Mouse (Mus musculus): ENCODE measurements around the gene Zic1. TPM values are rescaled to one million over a fixed set of nuclear protein-coding genes. Genes with fewer than 3 reads are reported as not detected.

Gene Zic1
- not detected for total RNA-seq (2021)

DNA sequence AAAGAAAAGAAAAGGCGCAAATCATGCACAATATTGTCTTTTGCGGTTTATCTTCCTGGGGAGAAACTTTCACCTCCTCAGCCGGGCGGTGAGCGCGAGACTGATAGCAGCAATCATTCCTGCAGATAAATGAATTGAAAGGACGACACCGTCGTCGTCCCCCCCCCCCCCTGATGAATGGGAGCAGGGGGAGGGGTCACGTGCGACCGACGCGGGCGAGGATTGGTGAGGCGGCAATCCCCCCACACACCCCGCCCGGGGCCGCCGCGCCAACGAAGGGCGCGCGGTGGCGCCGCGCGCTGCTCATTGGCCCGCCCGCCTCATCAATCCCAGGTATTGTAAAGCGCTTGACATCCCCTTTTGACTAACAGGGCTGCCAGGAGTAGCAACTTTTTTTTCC lies at the start of gene Zic1:
Gene Zic1, minus strand, starts transcription at position 147 of the 400 bp plus-strand sequence.
- no peak for DNase-seq

DNA sequence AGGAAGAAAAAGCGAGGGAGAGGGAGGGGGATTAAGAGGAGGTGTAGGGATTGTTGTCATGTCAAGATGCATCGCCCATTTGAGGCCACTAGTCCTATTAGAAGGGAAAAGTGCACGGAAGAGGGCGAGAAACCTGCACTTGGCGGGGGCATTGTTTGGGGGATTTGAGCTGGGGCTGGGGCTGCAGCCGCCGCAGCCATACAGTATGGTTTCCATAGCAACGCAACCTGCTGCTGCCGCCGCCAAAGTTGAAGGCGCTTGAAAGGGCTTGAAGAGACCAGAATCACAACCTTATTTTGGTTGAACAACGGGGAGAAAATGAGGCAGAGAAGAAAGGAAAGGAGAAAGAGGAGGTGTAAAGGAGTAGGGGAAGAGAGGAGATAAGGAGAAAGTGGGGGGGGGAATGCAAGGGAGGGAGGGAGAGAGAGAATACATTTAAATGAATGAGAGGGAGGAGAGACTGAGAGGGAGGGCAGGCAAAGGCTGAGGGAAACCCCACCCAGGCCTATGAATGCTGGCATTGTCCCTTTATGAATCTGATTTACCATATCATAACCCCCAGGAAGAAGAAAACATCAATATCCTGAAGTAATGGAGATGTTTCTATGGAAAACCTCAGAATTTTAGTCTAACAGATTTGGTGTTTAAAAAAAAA lies 48.5 kb upstream of the Zic1 start:
- DNase-seq = no peak

DNA sequence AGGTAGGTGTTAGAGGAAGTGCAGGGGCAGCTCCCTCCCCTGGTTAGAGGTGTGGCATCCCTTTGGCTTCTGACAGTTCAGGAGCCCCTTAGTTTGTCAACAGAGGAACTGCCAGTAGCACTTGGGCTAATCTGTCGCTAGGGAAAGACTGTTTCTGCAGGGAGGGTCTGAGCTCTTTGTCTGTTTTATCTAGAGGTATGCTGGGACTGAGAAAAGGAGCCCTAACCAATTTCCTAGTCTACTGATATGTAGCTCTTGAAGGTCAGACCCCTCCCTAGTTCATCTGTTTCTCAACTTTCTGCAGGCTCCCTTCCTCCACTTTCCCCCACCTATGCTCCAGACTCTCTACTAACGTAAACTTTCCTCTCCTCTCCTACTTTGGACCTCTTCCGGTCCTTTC lies 44.2 kb upstream of the Zic1 start:
- no peak for DNase-seq

DNA sequence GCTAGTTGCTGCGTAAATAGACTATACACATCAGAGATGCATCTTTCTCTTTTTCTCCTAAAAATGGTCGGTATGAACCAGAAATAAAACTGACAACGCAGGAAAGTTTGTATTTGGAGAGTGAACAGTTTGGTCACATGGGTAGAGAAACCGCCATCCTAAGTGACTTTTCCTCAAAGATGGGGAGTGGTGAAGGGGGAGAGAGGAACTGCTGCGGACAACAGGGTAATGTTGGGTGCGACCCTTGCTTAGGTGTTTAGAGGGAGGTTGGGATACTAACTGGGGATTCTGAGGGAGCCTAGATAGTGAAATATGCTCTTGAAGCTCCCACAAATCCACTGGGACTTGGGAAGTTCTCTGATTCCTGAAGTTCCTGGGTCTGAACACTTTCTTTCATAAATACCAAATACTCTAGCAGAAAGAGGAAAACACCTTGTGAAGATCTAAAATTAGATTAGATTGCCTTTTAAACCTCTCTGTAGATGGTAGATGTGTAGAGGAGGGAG lies 40.7 kb upstream of the Zic1 start:
- DNase-seq = no peak

DNA sequence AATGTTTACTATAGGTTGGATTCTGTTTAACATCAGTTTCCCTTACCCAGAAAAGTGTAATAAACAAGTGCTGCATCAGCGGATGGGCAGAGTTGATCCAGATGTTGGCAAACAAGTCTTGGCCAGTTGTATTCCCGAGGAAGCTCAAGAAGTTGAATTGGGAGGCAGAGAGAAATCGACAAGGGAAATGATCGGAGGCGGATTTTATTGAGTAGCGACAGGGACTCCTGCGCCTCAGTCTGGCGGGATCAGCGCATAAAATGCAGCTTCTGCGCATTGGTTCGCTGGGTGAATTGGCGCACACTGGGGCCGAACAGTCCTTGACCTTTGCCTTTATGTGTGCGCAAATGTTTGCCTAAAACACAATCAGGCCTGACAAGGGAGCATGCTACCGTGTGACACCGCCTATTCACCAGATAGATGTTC lies 40.2 kb upstream of the Zic1 start:
- no peak for DNase-seq

DNA sequence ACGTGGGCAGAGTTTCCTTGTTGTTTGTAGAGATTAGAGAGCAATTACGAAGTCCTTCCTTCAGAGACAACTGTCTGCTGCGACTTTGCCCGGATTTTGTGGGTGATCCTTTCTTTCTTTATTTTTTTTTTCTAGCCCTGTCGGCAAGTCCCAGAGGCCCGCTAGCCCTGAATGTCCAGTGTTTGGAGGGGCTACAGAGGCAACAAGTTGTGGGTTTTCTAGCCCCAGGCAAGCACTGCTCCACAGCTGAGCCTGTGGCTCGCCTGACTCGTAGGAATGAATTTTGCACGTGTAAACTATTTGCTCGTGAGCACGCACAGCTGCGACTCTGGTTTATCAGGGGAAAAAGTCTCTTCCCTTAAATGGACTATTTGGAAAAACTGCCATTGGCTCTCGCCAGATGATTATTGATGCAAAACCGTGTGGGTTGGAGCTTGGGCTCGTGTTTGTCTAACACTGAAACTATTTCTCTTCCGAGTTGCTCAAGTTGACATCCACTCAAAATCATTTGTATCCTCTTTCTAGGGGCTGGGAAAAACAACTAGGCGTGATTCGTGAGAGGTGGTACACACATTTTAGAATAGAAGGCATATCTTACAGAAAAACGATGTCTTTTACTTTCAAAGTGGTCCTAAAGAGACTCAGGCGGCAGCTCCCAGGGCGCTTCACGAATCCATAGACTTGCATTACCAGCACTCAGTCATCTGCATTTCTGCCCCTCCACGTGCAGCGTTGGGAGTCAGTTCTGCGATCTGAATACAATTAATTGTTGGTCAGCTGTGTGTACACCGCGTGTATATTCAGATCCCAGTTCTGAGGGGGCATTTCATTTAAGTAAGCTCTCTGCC lies 39.5 kb upstream of the Zic1 start:
- no peak for DNase-seq

DNA sequence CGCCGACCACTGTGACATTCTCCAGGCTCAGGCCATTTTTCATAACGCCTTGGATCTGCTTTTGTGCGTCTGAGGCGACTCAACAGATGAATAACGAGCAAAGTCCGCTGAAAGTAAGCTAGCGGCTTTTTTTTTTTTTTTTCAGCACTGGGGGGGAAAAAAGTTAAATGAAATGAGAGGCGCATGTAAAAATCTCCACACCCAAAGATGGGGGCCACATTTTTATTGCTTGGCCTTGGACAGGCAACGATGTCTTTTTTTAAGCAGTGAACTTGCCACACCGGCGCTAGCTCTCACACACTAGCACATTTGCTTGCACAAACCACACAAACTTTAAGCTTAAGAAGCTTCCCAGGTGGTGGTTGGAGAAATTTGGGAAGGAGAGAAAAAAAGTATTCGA lies 38.6 kb upstream of the Zic1 start:
- DNase-seq = no peak

DNA sequence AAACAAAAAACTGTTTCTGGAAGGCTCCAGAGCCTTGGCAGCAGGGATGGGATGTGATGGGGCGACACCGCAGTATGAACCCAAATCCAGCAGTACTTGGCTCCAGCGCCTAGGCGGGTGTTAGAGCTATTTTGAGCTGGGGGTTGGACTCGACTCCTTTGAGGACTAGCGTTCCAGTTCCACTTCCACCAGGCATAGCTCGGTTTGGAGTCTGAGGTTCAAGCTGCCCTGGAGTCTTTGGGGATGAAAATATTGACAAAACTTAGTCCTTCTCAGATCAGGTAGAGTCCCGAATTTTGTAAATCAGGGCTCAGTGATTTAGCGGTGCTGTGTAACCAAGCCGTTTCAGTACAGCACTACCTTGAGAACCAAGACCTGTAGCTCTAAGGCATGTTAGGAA lies 35.9 kb upstream of the Zic1 start:
- no peak for DNase-seq

DNA sequence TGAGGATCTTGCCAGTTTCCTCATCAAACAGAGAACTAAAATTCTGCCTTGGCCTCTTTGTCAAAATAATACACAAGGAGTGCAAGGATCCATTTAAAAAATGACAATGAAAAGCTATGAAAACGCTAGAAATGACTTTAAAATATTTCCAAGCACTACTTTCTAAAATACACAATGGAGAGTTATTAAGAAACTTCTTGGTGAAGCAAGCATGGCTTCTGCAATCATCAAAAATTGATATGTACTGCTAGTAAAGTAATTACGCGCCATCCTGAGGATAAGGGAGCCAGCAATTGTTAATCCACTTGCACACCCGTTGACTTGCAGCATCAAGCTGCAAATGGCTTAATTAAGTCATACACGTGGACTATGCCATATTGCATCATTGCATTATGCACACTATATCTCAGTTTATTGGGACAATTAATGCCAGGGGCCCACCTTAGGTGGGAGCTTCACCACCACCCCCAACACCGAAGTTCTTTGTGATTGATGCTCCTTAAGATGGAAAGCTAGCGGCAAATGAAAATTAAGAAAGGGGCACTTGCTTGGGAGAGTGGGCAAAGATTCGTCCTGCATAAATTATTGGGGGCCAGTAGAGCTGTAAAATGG lies 35.0 kb upstream of the Zic1 start:
- DNase-seq = no peak

DNA sequence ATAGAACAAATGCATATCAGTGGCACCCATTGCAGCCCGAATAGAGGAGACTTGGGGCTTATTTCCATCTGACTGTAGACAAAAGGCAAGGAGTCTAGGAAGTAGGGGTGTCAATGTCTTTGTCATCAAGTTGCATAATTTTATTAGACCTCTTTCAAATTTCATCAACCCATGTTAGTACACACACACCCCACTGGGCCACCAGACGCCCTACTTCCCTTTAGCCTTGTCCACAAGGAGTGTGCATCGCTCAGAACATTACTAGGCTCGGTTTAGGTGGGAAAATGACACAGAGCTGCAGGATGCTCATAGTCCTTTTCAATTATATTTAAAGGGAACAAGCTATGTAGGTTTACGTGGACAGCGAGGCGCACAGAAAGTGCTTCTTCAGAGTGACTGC lies 34.4 kb upstream of the Zic1 start:
- DNase-seq = no peak

DNA sequence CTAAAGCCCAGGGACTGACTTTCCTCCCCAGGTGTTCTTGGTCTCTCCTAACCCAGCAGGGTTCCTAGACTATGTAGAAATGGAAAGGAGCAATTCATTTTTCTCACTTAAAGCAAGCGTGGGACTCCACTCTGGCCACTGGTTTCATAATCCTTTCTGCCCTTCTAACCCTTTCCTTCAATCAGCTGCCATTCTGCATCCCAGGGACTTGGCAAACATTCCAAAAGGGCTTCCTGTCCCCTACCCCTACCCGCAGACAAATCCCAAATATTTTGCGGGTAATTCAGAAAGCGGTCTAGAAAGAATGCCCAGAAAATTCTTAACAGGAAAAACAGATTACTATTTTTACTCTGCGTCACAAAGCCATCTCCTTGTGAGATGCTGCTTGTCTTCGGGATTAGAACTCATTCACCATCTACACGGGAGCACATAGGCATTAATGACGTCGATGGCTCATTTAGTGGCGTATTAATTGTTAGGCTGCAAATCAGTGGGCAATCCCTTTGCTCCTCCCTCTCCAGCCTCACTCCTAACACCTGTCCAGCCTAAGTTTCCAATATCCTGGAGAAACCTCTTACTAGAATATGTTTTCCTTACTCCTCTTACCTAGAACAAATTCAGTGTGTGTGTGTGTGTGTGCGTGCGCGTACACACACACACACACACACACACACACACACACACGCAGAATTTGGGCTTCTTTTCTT lies 29.6 kb upstream of the Zic1 start:
- DNase-seq = no peak

DNA sequence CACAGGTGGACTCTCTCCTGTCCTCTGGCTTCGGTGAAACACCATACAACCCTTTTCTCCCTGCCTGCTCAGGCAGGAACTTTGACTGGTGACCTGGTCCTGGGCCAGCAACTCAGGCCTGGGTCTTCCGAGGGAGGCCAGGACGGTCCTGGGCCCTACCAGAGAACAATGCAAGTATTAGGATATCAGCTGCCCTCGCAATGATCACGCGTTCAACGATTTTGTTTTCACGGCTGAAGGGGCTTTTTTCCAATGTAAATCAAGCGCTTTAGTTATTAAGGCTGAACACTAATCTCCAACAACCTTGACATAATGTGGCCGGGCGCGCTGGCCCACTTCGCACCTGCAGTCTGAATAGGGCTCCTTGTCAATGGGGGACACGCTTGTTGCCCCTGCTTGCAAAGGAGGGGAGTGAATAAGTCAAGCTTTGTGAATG lies 28.6 kb upstream of the Zic1 start:
- no peak for DNase-seq

DNA sequence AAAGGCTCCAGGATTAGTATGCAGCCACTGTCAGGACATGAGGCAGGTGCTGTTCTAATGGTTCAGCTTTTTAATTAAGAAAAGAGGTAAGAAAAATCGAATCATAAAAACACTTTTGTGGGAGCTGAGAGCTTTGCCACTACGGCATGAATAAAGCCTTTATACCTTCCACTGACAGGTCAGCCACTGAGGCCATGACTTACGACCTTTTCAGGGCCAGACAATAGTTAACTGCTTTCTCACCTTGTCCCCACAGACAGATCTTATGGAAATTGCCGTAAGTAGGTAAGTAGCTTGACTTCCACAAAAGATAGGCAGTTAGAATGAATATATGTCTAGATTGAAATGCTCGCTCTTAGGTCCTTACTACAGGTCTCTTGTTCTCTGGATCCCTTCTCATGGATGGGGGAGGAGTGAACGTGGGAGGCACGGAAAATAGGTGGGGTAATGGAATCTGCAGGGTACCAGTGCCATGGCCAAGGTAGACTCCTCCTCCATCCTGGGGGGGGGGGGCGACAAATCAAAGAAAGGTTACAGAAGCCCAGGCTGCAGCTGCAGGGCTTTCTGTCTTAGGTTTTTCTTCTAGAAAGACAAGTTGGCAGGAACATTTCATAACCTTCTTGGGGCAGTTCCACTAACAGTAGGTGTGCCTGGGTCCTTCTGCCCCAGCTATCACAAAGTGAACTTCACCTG lies 27.9 kb upstream of the Zic1 start:
- DNase-seq = no peak

DNA sequence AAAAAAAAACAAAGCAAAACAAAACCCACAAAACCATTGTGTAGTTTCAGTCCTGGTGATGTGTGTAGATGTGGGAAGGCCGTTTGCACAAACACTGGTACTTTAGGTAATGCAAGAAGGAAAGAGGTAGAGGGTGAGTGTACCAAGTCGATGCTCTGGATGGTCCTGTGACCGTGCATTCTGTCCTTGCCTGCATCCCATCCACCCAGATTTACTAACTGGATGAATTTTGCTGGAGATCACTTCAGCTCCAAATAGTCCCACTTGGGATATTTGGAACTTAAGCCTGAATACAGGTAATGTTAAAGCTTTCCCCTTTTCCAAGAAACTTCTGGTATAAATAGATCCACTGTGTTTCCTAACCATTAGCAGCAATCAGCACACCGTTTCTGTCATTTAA lies 22.6 kb upstream of the Zic1 start:
- no peak for DNase-seq

DNA sequence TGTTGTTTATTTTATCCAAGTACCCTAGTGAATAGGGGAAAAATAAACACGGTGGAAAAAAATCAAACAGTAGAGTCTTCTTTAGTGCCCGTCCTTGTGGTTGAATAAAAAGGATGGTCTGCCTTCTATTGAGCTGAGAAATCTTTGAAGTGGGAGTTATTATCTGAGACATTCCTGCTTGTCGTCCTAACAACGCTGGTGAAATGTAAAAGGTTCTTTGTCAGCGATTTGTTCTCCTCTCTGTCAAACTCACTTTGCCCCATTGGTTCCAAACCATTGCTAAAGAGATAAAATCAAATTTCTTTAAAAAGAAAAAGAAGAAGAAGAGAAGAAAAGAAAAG lies 22.1 kb upstream of the Zic1 start:
- DNase-seq = no peak

DNA sequence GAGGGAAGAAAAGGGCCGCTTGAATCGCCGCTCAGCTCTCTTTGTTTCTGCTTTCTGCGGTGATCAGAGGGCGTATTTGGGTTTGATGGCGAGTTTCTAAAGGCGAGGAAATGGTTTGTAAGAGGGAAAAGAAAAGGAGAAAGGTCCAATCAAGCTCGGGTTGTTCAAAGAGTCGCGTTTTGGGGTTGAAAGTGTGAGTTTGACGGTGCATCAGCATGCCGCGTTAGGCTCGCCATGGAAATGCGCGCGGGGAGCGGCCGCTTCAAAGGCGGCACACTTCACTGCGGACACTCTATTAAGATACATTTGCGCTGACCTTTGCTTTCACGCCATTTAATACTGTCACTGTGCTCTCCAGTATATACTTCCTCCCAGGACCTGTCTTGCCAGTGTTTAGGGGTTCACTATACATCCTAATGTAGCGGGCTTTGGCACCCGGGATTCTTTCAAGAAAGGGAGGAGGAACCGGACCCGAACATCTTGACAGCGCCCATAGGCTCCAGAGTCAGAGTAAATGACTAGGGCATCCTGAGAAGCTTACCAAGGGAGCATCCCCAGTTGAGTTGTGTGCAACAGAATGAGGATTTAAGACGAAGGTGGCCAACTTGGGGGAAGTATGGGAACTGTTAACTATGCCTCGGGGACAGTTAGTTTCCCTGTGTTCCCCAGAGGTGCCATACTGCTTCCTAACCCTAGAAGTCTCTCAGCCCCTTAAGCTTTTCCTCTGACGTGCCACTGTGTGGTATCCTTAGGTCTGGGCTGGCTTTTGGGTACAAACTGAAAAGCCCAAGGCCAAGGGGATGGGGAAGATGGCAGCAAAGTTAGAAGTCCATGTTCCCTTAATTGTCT lies 21.5 kb upstream of the Zic1 start:
- no peak for DNase-seq

DNA sequence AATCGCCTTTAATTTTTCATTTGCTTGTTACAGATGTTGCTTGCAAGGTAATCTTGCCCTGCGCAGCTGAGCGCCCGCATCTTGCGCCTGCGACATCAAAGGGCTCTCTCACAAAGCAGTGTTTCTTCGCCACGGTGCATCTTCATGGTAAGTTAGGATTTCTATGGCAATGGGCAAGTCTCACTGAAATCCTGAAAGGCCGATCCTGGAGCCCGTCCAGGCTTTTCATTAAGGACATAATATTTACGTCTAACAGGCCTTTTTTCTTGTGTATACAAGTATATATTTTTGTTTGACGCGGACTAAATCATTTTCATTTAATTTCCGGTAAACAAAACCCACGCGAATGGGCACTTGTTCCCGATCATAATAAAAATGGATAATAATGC lies 20.9 kb upstream of the Zic1 start:
- no peak for DNase-seq

DNA sequence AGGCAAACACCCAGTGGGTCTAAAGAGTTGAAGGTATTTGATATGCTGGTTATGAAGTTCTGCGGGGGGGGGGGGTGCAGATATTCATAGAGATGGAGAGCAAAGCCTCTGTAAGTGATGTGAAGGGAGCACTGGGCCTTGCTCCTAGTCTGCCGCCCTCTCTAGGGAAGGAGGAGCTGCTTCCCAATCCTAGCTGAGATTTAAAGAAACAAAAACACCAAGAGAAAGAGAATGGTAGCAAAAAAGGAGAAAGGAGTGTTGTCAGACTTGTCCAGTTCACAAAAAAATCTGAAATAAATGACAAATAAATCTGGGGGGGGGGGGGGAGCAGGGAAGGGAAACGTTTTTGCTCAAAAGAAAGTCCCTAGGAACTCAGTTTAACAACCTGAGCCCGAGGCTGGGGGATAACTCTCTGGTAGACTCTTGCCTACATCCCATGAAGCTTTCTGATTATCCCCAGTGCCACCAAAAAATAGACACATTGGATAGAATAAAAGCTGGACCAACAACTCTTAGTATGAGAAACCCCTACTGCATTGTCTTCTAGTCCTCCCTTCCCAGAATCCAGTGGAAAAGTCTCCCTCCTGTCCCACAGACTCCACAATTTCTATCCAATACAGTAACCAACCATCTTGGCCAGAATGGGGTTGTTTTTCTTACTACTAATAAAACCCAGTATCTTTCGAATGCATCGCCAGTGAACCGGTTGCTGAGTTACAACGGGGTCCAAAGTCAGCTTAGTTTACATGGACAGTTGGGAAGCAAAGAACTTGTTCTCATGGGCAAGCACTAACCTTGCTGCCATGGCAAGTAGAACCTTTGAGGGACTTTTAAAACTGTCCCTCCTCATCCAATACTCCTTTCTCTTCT lies 20.2 kb upstream of the Zic1 start:
- DNase-seq = no peak

DNA sequence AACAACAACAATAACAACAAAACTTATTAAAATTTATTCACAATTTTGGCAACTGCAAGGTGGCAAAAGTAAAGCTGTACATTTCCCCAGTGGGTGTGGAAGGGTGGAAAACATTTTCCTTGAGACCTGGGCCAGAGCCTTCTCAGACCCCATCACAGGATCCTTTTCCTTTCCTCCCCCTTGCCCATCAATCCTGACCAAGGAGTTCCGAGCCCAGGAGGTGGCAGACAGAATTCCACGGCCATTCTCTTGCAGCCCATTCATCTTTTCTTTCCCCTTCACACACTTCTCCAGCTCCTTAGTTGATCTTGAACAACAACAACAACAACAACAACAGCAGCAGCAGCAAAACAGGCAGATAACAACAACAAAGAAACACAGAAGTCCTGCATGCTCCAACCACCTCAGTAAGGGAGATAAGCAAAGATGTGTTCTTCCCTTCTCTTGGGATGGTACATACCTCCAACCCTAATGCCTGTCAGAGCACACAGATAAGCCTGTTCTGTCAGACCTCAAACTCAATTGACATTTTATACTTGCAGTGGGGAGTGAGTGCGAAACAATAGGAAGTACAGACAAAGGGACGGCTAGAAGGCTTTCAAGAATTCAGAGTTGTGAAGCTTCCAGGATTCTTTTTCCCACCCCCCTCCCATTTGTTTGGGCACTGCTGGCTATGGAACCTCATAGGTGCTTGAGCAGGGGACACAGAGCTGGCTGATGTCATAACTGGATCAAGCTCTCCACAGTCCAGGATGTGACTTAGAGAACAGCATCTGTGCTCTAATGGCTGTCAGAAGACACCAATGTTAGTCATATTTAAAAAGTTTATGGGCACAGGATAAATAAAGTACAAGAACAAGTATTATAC lies 19.3 kb upstream of the Zic1 start:
- no peak for DNase-seq

Data from heart, postnatal 4 days (tissue).